Mouse (Mus musculus): ENCODE measurements around the gene Nfe2.

- TF ChIP-seq POU5F1 (IDR thresholded peaks at IDR 0.05; ENCODE audit: borderline replicate concordance, low read length) (no peak), CTCF (conservative IDR thresholded peaks at IDR 0.05; ENCODE audit: low read length) (no peak)
Measured at GRCm38 (mm10) chr15:103247078-103247781, 11.0 kb downstream of the Nfe2 start.
